Mouse (Mus musculus) c-Kit-positive CD71-positive TER-119-negative erythroid progenitor cells, embryonic 14.5 days (primary cell): ENCODE measurements around the gene Nhsl2.

Source experiments
- DNase-seq: peaks from one replicate; pipeline ENCODE4 v3.0.0-alpha.2; 2013; ENCODE audit warnings: low read depth

Gene Nhsl2

DNA sequence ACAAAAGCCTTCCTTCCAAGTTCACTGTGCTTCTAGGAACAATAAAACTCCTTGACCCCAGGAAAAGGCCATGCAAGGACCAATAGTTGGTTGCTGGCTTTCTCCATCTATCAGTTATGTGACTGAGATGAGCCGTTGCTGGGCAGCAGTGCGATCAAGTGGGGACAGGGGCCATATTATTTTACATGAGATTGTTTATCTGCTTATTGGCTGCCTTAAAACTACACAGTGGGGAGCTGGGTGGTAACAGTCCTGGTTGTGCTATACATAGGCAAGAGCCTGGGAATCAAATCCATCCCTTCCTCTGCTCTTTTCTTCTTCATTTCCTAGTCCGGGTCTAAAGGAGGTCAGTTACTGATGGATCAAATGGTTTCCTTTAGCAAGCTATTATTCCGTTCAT, 53.4 kb downstream of the Nhsl2 start:
- no peak for DNase-seq

- no peak for DNase-seq
Measured at GRCm38 (mm10) chrX:101907301-101907700, 58.1 kb downstream of the Nhsl2 start.

- no peak for DNase-seq
Measured at GRCm38 (mm10) chrX:101929131-101929530, 79.9 kb downstream of the Nhsl2 start.

GRCm38 (mm10) chrX:101930301-101930700, 81.1 kb downstream of the Nhsl2 start:
- DNase-seq: no peak

- DNase-seq: no peak
Measured at GRCm38 (mm10) chrX:101931016-101931415, 81.8 kb downstream of the Nhsl2 start.

- DNase-seq: no peak
Measured at GRCm38 (mm10) chrX:101932244-101932643, 83.1 kb downstream of the Nhsl2 start.

DNA sequence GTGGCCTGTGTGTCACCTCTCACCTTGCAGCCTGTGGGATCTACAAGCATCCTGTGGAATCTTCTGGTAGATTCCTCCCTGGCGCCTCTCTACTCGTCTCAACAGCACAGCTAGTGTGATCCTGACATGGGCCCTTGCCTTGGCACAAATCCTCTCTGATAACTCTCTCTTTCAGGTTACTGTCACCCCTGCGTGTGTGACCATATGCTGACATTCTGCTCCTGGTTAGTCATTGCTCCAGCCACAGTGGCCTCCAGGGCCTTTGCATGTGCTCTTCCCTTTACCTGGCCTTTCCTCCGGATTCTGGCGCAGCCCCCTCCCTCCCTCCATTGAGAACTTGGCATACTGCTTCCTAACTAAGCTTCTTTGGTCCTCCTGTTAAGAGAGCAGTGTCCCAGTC, 84.2 kb downstream of the Nhsl2 start:
- DNase-seq: no peak

DNA sequence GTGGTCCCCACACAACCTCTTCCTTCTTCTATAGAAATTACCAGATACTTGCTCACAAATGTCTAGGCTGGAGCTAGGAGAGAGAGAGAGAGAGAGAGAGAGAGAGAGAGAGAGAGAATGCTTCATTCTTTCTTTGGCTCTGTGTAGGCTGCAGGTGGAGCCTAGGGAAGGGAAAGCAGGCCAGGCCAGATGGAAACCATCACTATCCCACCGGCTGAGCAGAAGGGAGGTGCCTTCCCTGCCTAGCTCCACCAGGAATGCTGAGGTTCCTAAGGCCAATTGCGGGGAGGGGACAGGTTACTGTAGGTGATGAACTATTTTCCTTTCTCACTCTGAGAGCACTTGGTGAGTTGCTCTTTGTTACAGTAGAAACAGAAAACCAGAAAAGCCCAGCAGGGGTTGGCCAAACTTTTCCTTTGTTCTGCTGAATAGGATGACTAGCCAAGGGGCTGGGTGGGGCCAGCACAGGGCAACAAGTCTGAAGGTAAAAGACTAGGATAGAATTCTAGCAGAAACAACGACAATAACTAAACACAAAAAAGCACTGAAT, 86.2 kb downstream of the Nhsl2 start:
- DNase-seq: no peak

DNA sequence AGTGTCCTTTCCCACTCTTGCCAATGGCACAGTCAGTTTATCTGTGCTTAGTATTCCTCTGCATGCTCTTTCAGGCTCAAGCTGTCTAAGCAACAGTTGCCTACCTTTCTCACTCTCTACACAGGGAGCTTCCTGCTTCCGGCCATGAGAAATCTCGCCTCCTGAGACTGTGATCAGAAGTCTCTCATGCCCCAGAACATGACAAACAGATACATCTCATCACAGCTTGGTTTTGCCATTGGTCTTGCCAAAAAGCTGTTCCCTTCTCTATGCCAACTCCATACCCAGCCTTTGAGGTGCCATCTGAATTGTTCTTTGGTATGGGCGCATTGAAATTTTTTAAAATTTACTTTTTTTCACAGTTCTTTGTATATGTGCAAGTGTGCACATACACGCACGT, 90.3 kb downstream of the Nhsl2 start:
- DNase-seq: no peak

GRCm38 (mm10) chrX:101942461-101942896, 93.3 kb downstream of the Nhsl2 start:
- DNase-seq: no peak

GRCm38 (mm10) chrX:101943743-101944142, 94.6 kb downstream of the Nhsl2 start:
- DNase-seq: no peak

DNA sequence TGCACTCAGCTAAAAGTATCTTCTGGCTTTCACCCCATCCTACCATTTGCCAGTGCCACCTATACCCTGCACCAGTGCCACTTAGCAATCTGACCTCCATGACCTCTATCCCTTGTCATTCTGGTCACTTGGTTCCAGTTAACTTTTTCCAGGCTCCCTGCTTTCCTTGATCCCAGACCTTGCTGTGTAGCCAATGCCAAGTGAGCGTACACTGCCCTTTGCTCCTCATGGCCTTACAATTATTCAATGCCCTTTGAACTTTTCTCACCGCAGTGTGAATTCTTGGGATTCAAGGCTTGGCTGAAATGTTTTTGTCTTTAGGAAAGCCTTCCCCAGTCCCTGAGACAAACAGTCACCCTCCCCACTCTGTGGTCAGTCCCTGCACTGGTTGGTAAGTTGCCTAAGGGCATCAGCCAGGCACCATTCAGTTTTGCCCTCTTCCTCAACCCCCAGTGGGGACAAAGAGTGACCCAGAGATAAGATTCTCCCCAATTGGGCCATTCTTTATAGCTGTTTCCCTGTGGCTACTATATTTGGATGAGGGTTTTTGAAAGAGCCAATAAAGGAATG, 95.7 kb downstream of the Nhsl2 start:
- no peak for DNase-seq

GRCm38 (mm10) chrX:101952436-101952835, 103.3 kb downstream of the Nhsl2 start:
- DNase-seq: no peak

GRCm38 (mm10) chrX:101953256-101953655, 104.1 kb downstream of the Nhsl2 start:
- DNase-seq: no peak

DNA sequence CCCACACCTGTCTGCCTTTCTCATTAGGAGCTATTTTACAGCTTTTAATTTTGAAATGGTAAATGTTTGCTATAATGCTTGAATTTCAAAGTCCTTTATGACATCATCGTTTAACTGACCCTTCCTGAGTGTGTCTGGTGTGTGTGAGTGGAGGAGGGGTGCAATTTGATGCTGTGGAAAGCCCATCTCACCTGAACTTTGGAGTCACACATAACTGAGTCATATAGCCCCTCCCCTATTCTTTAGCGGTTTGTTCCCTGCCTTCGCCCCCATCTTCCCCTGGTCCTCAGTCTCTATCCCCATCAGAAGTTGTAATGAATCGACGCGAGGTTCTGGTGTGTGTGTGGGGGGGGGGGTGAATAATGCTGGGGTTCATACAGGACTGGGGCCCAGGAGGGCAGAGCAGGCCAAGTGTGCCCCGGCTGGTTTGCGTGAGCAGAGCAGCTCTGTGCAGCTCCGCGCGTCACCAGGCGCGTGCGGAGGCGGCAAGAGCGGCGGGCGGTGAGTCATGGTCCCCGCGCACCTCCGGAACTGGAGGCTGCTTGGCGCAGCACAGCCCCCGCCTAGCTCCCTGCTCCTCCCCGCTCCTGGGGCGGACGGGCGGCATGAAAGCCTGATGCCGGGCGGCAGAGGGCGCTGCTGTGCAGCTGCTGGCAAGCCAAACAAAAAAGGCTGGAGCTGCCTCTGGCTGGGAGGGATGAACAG, 104.8 kb downstream of the Nhsl2 start:
- DNase-seq: peak; percentile 50

GRCm38 (mm10) chrX:101954492-101954851, 105.3 kb downstream of the Nhsl2 start:
- no peak for DNase-seq

- no peak for DNase-seq
Measured at GRCm38 (mm10) chrX:101961848-101962247, 112.7 kb downstream of the Nhsl2 start.

DNA sequence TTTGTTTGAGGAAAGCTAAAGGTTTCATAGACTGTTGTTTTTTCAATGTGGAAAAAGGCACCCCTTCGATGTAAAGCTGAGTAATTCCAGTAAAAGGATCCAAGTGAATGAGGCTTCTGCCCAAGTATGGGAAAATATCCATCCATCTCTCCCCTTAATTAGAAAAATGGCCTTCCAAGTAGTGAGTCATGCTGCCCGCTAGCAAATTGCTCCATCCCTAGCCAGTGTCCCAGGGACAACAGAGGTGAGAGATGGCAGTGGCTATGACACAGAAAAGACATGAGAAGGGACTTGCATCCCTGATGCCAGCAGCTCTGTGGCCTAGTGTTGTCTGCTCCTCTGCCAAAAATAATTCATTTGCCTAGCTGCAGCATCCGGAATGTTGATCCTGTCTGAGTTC, 114.5 kb downstream of the Nhsl2 start:
- no peak for DNase-seq

DNA sequence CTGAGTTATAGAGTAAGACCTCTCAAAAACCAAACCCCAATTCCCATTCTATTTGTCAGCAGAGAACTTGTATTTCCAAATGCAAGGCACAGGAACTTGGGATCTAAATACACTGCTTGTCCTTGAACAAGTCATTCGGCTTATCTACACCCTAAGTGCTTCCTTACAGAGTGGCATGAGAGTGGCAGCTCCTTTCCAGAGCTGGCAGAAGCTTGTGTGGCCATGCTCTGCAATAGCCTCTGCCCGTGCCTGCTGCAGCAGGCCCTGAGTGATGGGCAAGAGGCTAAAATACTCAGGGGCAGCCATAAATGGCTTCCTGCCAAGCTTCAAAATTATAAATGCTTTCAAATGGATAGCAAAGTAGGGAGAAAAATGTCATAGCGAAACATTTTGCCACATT, 123.8 kb downstream of the Nhsl2 start:
- no peak for DNase-seq

- DNase-seq: no peak
Measured at GRCm38 (mm10) chrX:101976931-101977330, 127.7 kb downstream of the Nhsl2 start.

- DNase-seq: no peak
Measured at GRCm38 (mm10) chrX:101978861-101979260, 129.7 kb downstream of the Nhsl2 start.

DNA sequence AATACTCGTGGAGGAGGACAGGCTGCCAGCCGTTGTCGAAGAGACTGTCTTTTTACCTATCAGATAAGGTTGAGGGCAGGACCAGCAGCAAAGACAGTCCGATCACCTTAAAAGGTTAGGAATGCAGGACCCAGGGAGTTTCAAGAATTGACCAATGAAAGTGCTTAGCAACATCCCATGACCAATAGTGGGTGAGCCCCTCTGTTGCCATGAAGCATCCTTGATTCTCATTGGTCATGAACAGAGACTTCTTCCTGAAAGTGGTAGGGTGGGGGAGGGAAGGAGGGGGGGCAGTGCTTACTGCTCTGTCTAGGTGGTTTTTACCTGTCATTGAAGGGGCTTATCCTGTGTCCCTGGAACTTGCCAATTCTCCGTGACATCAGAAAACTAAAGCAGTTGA, 130.1 kb downstream of the Nhsl2 start:
- no peak for DNase-seq

DNA sequence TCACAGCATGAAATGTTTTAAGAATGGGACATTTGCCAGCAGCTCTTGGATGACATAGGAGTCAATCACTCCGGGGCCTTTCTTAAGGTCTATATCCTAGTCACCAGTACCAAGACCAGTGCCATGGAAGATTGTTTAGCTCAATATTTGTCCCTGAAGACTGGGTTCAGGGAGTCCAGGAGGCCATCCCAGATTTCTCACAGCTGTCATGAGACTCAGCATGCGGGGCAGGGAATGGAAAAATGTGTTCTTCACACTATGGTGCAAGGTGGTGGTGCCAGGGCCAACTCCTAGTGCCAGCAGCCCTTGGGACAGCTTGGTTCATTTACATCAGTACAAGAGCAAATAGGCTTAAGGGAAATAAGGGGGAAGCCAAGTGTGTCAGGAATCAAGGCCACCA, 131.4 kb downstream of the Nhsl2 start:
- DNase-seq: no peak

- peak; percentile 4 for DNase-seq
Measured at GRCm38 (mm10) chrX:101981450-101981849, 132.3 kb downstream of the Nhsl2 start.
